Mouse (Mus musculus): ENCODE results near the gene Gabarapl1. TPM values are rescaled to one million over a fixed set of nuclear protein-coding genes. Genes with fewer than 3 reads are reported as not detected.

Gabarapl1 gene
- polyA plus RNA-seq, 1 experiment from 2014 or later = 223 TPM

DNA sequence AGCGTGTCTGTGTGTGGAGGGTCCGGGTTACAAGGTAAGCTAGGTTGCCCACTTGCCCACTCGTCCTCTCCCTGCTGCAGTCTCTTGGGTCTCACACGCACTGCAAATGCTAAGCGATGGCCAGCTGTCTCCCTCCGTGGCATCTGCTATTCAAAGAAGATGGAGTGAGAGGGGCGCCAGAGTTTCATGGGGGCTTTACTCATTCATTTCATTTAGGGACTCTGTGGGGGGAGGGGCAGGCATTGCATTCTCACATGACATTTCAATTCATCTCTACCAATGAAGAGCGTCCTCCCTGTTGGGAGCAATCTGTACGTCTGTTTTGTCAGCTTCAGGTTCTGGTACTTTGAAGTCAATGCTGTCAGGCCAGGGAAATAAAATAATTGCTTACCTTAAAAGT, 9.0 kb downstream of the Gabarapl1 start:
- Histone ChIP-seq H3K9ac (replicated peaks) (no peak overlapping the region), H3K4me1 (peaks cover 7% of the 10 kb centered on the region), H3K9me3 (replicated peaks) (no peaks in the 10 kb centered on the region), H3K36me3 (peaks cover 47% of the 10 kb centered on the region), H3K4me2 (no peak overlapping the region), H3K4me3 (replicated peaks) (no peak overlapping the region), H3K27me3 (replicated peaks) (no peaks in the 10 kb centered on the region), H3K27ac (replicated peaks) (no peak overlapping the region)
- ATAC-seq (ENCODE audit: low FRiP score) = no peak
- WGBS = 49% methylated on average over 9 of the region's 9 CpGs

DNA sequence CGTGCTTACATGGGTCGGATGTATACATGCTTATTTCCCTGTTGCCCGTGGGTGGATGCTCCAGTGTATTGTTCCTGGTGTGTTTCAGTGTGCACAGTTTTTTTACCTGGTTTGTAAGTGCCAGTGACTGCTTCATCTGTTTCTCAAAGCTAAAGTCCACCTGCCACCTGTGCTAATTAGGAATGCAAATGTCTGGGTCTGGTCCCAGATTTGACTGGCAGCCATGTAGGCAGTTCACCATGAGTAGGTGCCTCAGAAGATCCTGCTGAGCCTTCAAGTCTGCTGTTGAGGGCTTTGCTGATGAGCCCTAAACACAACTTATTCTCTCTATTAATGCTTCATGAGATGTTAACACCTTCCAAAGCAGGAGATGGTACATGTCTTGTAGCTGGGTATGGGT, 9.6 kb downstream of the Gabarapl1 start:
- no peak overlapping the region for H3K4me3 ChIP-seq (replicated peaks)
- 94% methylated on average over 3 of the region's 3 CpGs for WGBS
- peaks cover 44% of the 10 kb centered on the region for H3K36me3 ChIP-seq

DNA sequence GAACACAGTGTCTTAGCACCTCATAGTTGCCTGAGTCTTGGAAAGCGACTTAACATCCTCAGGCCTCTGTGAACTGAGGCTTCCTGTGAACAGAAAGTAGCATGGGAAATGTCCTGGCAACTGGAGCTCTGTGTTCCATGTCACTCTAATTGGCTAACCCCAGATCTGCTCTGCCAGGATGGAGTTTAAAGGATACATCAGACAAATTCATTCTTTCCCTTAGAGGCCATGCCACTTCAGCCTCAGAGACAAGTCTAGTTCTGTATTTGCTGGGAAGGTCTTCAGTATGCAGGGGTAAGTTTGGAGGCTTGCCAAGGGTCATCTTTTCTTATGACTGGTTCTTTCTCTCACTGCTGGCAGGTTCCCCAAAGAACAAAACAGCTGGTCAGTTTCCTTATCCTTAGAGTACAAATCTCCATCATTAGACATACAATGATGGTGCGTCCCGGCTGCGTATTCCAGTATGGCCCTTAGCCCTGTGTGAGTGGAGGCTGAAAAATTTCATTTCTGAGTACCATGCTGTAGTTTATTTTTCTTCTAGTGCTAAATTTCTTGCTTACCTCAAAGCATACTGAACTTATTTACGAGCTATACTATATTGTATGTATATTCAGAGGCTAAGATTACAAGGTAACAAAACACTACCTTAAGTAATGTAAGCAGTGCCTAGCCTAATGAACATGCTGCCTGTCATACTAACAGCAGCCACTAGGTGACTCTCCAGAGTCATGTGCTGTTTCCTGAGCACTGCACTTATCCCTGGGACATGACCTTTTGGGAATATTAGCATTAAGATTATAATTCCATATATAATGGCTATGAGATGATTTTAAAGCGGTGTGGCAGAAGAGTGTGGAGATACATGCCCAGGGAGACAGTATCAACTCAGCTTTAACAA, 11.0 kb downstream of the Gabarapl1 start:
- H3K27ac ChIP-seq (replicated peaks) = peak overlapping the region; percentile 56
- 43% methylated on average over 6 of the region's 6 CpGs for WGBS

More for the DNA sequence above, 9.6 kb downstream of the Gabarapl1 start:
- H3K9me3 ChIP-seq (replicated peaks) = no peaks in the 10 kb centered on the region
- H3K9ac ChIP-seq (replicated peaks) = no peak overlapping the region
- no peak for ATAC-seq (ENCODE audit: low FRiP score)
- H3K4me2 ChIP-seq = no peak overlapping the region
- no peak overlapping the region for H3K27ac ChIP-seq (replicated peaks)
- H3K27me3 ChIP-seq (replicated peaks) = no peaks in the 10 kb centered on the region
- peaks cover 6% of the 10 kb centered on the region for H3K4me1 ChIP-seq

DNA sequence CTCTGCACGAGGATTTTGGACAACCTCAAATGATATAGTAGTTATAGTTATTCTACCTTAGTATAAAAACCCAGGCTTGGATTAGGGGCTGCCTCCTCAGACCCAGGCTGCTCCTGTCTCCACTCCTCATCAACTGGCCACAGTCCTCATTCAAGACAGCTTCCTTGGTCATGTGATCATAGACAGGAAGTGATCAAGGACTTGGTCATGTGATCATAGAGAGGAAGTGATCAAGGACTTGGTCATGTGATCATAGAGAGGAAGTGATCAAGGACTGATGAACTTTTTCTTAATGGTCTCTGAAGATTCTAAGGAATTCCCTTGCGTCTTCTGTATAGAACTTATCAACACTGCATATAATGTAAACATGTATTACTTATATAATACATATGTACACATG, 14.3 kb downstream of the Gabarapl1 start:
- no peak overlapping the region for H3K9ac ChIP-seq (replicated peaks)
- WGBS = 85% methylated on average over 2 of the region's 2 CpGs
- ATAC-seq (ENCODE audit: low FRiP score) = no peak
- no peak overlapping the region for H3K4me3 ChIP-seq (replicated peaks)
- no peak overlapping the region for H3K27ac ChIP-seq (replicated peaks)
- no peak overlapping the region for H3K4me2 ChIP-seq
- no peaks in the 10 kb centered on the region for H3K9me3 ChIP-seq (replicated peaks)
- no peaks in the 10 kb centered on the region for H3K27me3 ChIP-seq (replicated peaks)
- H3K4me1 ChIP-seq = peaks cover 6% of the 10 kb centered on the region
- no peaks in the 10 kb centered on the region for H3K36me3 ChIP-seq

More for the DNA sequence above, 11.0 kb downstream of the Gabarapl1 start:
- Histone ChIP-seq H3K27me3 (replicated peaks) (no peaks in the 10 kb centered on the region), H3K9me3 (replicated peaks) (no peaks in the 10 kb centered on the region), H3K4me3 (replicated peaks) (no peak overlapping the region), H3K4me2 (no peak overlapping the region), H3K4me1 (peaks cover 6% of the 10 kb centered on the region), H3K9ac (replicated peaks) (no peak overlapping the region), H3K36me3 (peaks cover 32% of the 10 kb centered on the region)
- peak; percentile 89 for ATAC-seq (ENCODE audit: low FRiP score)

DNA sequence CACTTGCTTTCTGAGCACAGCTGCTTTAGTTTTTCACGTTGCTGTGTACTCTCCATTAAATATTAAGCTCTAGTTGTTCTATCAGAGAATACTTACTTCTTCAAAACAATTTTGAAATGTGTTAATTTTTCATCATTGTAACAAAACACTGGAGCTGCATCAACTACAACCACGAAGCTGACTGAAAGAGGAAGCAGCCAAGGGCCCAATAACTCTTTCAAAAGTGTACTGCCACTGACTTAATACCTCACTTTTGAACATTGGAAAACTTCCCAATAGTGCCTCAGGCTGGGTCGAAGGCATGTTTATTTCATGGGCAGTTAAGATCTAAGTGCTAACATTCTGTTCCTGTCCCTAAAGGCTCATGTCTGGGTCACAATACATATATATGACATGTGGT, 15.0 kb downstream of the Gabarapl1 start:
- 74% methylated on average over 3 of the region's 3 CpGs for WGBS
- Histone ChIP-seq H3K9me3 (replicated peaks) (no peaks in the 10 kb centered on the region), H3K4me1 (peaks cover 6% of the 10 kb centered on the region), H3K9ac (replicated peaks) (no peak overlapping the region), H3K4me2 (no peak overlapping the region), H3K4me3 (replicated peaks) (no peak overlapping the region), H3K36me3 (no peaks in the 10 kb centered on the region), H3K27me3 (replicated peaks) (no peaks in the 10 kb centered on the region), H3K27ac (replicated peaks) (no peak overlapping the region)
- ATAC-seq (ENCODE audit: low FRiP score) = no peak

DNA sequence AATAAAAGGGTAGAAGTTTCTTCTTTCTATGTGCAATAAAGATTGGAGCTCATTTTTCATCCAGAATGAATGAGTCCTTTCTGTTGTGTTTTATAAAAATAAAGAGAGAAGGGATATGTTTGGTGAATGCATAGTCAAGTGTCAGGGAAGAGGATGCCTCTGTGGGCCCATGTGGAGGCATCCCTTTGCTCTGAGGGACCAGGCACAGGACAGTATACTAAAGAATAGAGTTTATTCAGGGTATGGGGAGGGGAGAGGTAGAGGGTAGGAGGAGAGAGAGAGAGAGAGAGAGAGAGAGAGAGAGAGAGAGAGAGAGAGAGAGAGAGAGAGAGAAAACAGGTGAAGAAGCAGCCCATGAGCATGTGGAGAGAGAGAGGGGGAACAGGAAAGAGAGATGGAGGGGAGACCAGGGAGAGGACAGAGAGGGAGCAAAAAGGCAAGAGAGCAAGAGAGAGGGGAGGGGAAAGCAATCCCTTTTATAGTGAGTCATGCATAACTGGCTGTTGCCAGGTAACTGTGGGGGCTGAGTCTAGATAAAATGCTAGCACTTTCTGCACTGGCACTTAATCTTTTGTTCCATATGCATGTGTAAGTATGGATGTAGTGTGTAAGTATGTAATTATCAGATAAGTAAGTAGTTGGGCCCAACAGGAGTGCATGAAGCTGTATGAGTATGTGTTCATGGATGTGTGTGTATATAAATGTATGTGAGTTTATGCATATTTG, 24.5 kb downstream of the Gabarapl1 start:
- Histone ChIP-seq H3K36me3 (no peaks in the 10 kb centered on the region), H3K9me3 (replicated peaks) (no peaks in the 10 kb centered on the region), H3K27ac (replicated peaks) (no peak overlapping the region), H3K4me3 (replicated peaks) (no peak overlapping the region), H3K27me3 (replicated peaks) (no peaks in the 10 kb centered on the region), H3K9ac (replicated peaks) (no peak overlapping the region), H3K4me1 (peaks cover 9% of the 10 kb centered on the region; the same call in 1 of the 2 replicates), H3K4me2 (no peak overlapping the region)
- ATAC-seq (ENCODE audit: low FRiP score) = peak; percentile 25; the same call in 1 of the 2 replicates

DNA sequence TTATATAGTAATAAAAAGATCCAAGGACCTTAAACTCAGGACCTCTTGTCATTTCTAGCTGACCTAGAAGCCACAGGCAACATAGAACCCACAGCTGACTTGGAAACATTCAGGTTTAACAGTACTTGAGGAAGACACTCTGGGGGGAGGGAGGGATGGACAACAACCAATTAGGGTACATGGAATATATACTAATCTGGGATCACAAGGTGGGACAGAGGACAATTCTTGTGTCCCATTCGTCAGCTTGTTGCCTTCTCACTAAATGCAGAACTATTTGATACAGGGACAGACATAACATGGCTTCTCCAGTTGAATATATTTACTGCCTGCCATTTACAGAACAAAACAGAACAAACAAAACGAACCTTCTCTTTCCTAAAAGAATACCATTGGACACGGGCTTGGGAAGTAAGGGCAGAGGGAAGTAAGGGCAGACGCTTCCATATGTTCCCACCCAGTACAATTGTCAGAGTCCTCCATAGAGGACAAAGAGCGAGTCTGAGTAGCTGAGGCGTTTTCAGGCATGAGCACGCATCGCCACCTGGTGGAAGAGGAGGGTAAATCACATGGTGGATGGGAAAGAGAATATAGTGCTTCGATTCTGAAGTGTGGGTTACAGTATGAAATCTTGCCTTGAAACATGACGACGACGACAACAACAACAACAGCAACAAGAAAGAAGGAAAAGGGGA, 26.1 kb downstream of the Gabarapl1 start:
- Histone ChIP-seq H3K27me3 (replicated peaks) (no peaks in the 10 kb centered on the region), H3K4me2 (no peak overlapping the region), H3K27ac (replicated peaks) (no peak overlapping the region), H3K9ac (replicated peaks) (no peak overlapping the region), H3K4me3 (replicated peaks) (no peak overlapping the region), H3K36me3 (no peaks in the 10 kb centered on the region), H3K9me3 (replicated peaks) (no peaks in the 10 kb centered on the region), H3K4me1 (peaks cover 9% of the 10 kb centered on the region; the same call in 1 of the 2 replicates)
- peak; percentile 91 for ATAC-seq (ENCODE audit: low FRiP score)
- WGBS = 18% methylated on average over 12 of the region's 12 CpGs

DNA sequence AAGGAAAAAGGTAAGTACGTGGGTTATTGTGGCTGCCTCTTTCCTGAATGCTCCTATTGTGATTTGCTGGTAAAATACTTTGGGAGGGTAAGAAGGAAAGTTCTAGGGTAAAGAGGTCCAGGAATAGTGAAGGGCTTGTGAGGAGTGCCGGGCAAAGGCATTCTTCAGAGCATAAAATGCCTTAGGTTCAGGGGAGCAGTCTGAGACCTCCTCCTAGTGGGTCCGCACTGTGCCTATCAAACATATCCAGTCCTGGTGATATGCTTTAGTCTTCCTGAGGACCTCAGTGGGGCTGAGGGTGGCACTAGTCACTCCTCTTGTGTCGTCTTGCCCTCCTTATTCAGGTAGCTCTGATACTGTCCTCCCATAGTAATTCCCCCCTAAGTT, 26.7 kb downstream of the Gabarapl1 start:
- H3K4me1 ChIP-seq = peaks cover 9% of the 10 kb centered on the region; the same call in 1 of the 2 replicates
- no peaks in the 10 kb centered on the region for H3K36me3 ChIP-seq
- no peak overlapping the region for H3K4me2 ChIP-seq
- H3K9me3 ChIP-seq (replicated peaks) = no peaks in the 10 kb centered on the region
- H3K27ac ChIP-seq (replicated peaks) = no peak overlapping the region
- 56% methylated on average over 4 of the region's 4 CpGs for WGBS
- H3K4me3 ChIP-seq (replicated peaks) = no peak overlapping the region
- ATAC-seq (ENCODE audit: low FRiP score) = peak; percentile 30; the same call in 1 of the 2 replicates
- H3K9ac ChIP-seq (replicated peaks) = no peak overlapping the region
- no peaks in the 10 kb centered on the region for H3K27me3 ChIP-seq (replicated peaks)

DNA sequence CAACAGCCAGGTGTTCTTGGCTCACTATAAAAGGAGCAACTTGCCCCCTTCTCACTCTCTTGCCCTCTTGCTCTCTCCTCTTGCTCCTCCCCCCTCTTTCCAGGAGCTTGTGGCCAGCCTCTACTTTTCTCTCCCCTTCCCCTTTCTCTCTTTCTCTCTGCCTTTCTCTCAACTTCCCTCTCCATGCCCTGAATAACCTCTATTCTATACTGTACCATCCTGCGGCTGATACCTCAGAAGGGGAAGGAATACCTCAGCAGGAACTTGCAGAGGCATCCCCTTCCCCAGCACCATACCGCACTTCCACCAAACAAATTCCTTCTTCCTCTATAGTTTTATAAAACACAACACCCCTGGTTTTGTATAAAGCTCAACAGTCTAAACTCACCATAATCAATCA, 32.3 kb downstream of the Gabarapl1 start:
- 84% methylated on average over 2 of the region's 2 CpGs for WGBS
- H3K9ac ChIP-seq (replicated peaks) = no peak overlapping the region
- H3K27ac ChIP-seq (replicated peaks) = no peak overlapping the region
- H3K36me3 ChIP-seq = no peaks in the 10 kb centered on the region
- no peaks in the 10 kb centered on the region for H3K4me1 ChIP-seq
- H3K27me3 ChIP-seq (replicated peaks) = no peaks in the 10 kb centered on the region
- no peak overlapping the region for H3K4me3 ChIP-seq (replicated peaks)
- no peak for ATAC-seq (ENCODE audit: low FRiP score)
- H3K4me2 ChIP-seq = no peak overlapping the region
- no peaks in the 10 kb centered on the region for H3K9me3 ChIP-seq (replicated peaks)

DNA sequence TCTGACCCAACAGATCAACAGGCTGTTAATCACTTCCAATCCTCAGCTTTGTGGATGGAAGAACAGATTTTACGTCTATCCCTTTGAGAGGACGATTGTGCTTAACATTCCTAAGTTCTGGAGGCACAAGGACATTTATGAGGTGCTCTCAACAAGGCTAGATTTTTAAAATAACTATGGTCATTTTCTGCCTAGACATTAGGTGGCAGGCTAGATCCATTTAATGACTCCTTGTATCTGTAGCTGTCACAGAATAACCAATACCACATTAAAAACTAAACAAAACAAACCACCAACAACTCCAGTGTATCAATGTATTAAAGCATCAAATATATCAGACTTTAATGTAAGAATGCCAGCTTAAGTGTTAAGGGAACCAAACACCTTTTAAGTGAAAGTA, 42.4 kb downstream of the Gabarapl1 start:
- ATAC-seq (ENCODE audit: low FRiP score) = no peak

DNA sequence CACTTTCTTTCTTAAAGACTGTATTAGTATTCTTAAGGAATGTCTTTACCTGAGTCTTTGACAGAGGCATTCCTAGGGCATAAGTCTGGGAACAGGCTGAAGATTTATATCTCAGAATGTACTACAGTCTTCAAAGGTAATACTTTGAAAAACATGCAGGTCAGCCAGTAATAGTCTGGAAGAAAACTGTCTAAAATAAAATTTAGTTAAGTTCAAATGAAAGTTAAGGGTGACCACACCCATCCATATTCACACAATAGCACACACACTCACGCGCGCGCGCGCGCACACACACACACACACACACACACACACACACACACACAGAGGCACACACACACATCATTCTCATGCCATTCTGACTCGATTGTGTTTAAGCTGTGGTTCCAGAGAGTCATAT, 44.6 kb downstream of the Gabarapl1 start, which contains the start of gene Klre1:
Klre1 (plus strand) TSS at position 301 of the 400 bp plus-strand sequence.
- WGBS = 96% methylated on average over 8 of the region's 8 CpGs
- ATAC-seq (ENCODE audit: low FRiP score) = no peak
- Histone ChIP-seq H3K9ac (replicated peaks) (no peak within 1 kb of the TSS), H3K4me2 (no peak within 1 kb of the TSS), H3K4me1 (no peaks in the 10 kb centered on the region), H3K27ac (replicated peaks) (no peak within 1 kb of the TSS), H3K27me3 (replicated peaks) (no peaks in the 10 kb centered on the region), H3K4me3 (replicated peaks) (no peak within 1 kb of the TSS), H3K36me3 (no peaks in the 10 kb centered on the region), H3K9me3 (replicated peaks) (no peaks in the 10 kb centered on the region)

More for the DNA sequence above, 42.4 kb downstream of the Gabarapl1 start:
- Histone ChIP-seq H3K27me3 (replicated peaks) (no peaks in the 10 kb centered on the region), H3K9ac (replicated peaks) (no peak overlapping the region), H3K4me1 (no peaks in the 10 kb centered on the region), H3K9me3 (replicated peaks) (no peaks in the 10 kb centered on the region), H3K27ac (replicated peaks) (no peak overlapping the region), H3K4me3 (replicated peaks) (no peak overlapping the region), H3K4me2 (no peak overlapping the region), H3K36me3 (no peaks in the 10 kb centered on the region)
- WGBS = 23% methylated on average over 2 of the region's 2 CpGs

Measured in neural tube, embryonic 15.5 days (tissue).